Mouse (Mus musculus) small intestine, adult 2 months (tissue): ENCODE results near the gene Ccdc121. TPM values are rescaled to one million over a fixed set of nuclear protein-coding genes. Genes with fewer than 3 reads are reported as not detected.
A peak's percentile ranks its signal among the peaks of the same experiment; 100 is the strongest.
"Not testable (repeated sequence)": the region's sequence is repeated elsewhere in the genome, so short reads cannot be mapped to it uniquely, and the experiment has no call there.

ENCODE experiments used
- H3K27ac ChIP-seq: fragments of 200-500 bp; 2 replicates; pipeline ENCODE4 v1.5.1; 2012; ENCODE audit warnings: low read depth, low read length, control low read depth, inconsistent platforms; ENCODE audit not compliant: insufficient read depth
- H3K27me3 ChIP-seq: fragments of 200-500 bp; 2 replicates; pipeline ENCODE4 v1.6.1; 2012; ENCODE audit warnings: mild to moderate bottlenecking, moderate library complexity, low read length, inconsistent platforms; ENCODE audit not compliant: control insufficient read depth, insufficient read depth
- H3K36me3 ChIP-seq: fragments of 200-500 bp; 2 replicates; pipeline ENCODE4 v1.6.1; 2012; ENCODE audit warnings: mild to moderate bottlenecking, low read length, control low read depth, inconsistent platforms; ENCODE audit not compliant: control insufficient read depth, insufficient read depth
- H3K4me1 ChIP-seq: fragments of 200-500 bp; 2 replicates; pipeline ENCODE4 v1.6.1; 2012; ENCODE audit warnings: low read length, inconsistent platforms, mixed read lengths; ENCODE audit not compliant: control insufficient read depth, insufficient read depth, insufficient read length
- H3K4me3 ChIP-seq: fragments of 200-500 bp; 2 replicates; pipeline ENCODE4 v1.5.1; 2012; ENCODE audit warnings: low read depth, mild to moderate bottlenecking, control low read depth, inconsistent platforms, low read length, moderate library complexity
- CTCF ChIP-seq: fragments of 200-500 bp; IDR thresholded peaks from 2 replicates; pipeline ENCODE4 v1.5.1; 2012; ENCODE audit warnings: low read depth, mild to moderate bottlenecking, control low read depth, inconsistent platforms, low read length, moderate library complexity, mixed read lengths; ENCODE audit not compliant: insufficient replicate concordance, insufficient read length; ENCODE audit errors: extremely low read depth
- POLR2A ChIP-seq: fragments of 200-500 bp; IDR thresholded peaks from 2 replicates; pipeline ENCODE4 v1.6.1; 2012; ENCODE audit warnings: low read depth, mild to moderate bottlenecking, control low read depth, inconsistent platforms, low read length, moderate library complexity
- WGBS: fragments of 180-500 bp; shearing (Covaris S2); methylation state at CpG from one replicate; pipeline ENCODE4 v1.1.7; 2018; 5-methylcytosine and 5-hydroxymethylcytosine counted together
- polyA plus RNA-seq: library from polyadenylated mRNA; depleted of rRNA; stranded (reverse); fragments of >200 nt; gene quantifications from 2 replicates; pipeline ENCODE4 v1.2.3, GENCODE M21; 2012

Ccdc121 gene
- polyA plus RNA-seq, 1 experiment = not detected

DNA sequence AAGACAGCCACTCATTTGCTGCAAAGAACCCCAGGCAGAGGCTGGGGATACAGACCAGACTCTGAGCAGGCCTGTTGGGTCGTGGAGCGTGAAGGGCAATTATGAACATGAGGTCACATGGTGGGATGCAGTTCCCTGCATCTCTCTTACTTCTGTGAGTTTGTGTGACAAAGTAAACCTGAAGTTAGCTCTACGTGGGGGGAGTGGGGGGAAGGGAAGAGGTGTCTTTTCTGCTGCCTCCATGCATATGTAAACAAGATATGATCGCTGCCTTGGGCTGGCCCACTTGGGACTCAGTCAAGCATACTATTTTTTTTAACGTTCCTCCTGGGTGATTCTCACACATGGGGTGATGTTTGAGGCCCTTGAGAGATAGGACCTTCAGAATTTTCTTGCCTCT is 14.7 kb upstream of the Ccdc121 start:
- TF ChIP-seq CTCF (no peak), POLR2A (no peak)
- peaks cover 10% of the 10 kb centered on the region; the same call in 1 of the 2 replicates for H3K4me1 ChIP-seq
- no peak overlapping the region for H3K4me3 ChIP-seq
- H3K27me3 ChIP-seq = no peaks in the 10 kb centered on the region
- H3K27ac ChIP-seq = no peak overlapping the region
- whole genome bisulfite sequencing = 72% methylated on average over 5 of the region's 5 CpGs
- no peaks in the 10 kb centered on the region for H3K36me3 ChIP-seq

DNA sequence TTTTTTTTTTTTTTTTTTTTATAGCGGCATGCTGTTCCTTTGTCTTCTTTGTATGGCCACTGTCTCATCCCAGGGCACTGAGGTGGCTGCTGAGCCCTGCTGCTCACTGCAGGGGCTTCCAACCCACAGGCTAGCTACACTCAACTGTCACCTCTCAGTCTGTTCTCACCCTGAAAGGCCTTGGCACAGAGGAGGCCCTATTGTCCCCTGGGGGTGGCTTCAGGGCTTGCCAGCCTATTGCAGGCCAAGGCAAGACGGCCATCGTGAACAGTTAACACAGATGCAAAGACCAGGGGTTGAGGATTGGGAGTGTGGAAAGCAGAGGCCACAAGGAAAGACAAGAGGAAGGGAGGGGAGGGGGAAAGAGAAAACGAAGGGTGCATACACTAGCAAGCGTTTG is 12.6 kb upstream of the Ccdc121 start:
- WGBS = 82% methylated on average over 5 of the region's 5 CpGs
- Histone ChIP-seq H3K27me3 (no peaks in the 10 kb centered on the region), H3K4me3 (no peak overlapping the region), H3K27ac (no peak overlapping the region), H3K4me1 (peaks cover 3% of the 10 kb centered on the region; the same call in 1 of the 2 replicates), H3K36me3 (no peaks in the 10 kb centered on the region)
- TF ChIP-seq POLR2A (no peak), CTCF (no peak)

- H3K27me3 ChIP-seq = no peaks in the 10 kb centered on the region
- 56% methylated on average over 11 of the region's 11 CpGs for WGBS
- H3K4me3 ChIP-seq = no peak overlapping the region
- no peaks in the 10 kb centered on the region for H3K36me3 ChIP-seq
- TF ChIP-seq POLR2A (no peak), CTCF (no peak)
- no peaks in the 10 kb centered on the region; the same call in 1 of the 2 replicates for H3K4me1 ChIP-seq
- no peak overlapping the region for H3K27ac ChIP-seq
Measured at GRCm38 (mm10) chr1:181521401-181522091, 10.3 kb upstream of the Ccdc121 start.

DNA sequence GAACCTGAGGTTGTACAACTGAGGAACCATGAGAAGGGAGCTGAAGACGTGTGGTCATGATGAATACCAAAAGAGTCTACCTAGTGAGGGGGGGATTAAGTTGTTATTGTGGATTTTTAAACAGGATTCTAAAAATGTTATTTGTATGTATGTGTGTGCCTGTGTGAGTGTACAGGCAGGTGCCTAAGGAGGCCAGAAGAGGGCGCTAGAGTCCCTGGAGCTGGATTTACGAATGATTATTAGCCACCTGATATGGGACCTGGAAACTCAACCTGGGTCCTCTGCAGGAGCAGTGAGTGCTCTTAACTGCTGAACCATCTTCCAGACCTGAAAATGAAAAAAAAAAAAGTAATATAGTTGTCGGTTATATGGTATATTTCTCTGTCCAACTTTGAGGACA is 7.9 kb upstream of the Ccdc121 start:
- Histone ChIP-seq H3K36me3 (no peaks in the 10 kb centered on the region), H3K4me3 (no peak overlapping the region), H3K27ac (no peak overlapping the region), H3K27me3 (no peaks in the 10 kb centered on the region), H3K4me1 (no peaks in the 10 kb centered on the region; the same call in 1 of the 2 replicates)
- WGBS = 80% methylated on average over 4 of the region's 4 CpGs
- TF ChIP-seq CTCF = peak; percentile 69; the same call in 1 of the 2 replicates
- TF ChIP-seq POLR2A = no peak

- 86% methylated on average over 9 of the region's 9 CpGs for WGBS
- H3K27me3 ChIP-seq = no peaks in the 10 kb centered on the region
- TF ChIP-seq POLR2A (no peak), CTCF (no peak)
- no peaks in the 10 kb centered on the region; the same call in 1 of the 2 replicates for H3K4me1 ChIP-seq
- H3K4me3 ChIP-seq = no peak overlapping the region
- no peaks in the 10 kb centered on the region for H3K36me3 ChIP-seq
- no peak overlapping the region for H3K27ac ChIP-seq
Measured at GRCm38 (mm10) chr1:181518046-181518445, 6.8 kb upstream of the Ccdc121 start.

DNA sequence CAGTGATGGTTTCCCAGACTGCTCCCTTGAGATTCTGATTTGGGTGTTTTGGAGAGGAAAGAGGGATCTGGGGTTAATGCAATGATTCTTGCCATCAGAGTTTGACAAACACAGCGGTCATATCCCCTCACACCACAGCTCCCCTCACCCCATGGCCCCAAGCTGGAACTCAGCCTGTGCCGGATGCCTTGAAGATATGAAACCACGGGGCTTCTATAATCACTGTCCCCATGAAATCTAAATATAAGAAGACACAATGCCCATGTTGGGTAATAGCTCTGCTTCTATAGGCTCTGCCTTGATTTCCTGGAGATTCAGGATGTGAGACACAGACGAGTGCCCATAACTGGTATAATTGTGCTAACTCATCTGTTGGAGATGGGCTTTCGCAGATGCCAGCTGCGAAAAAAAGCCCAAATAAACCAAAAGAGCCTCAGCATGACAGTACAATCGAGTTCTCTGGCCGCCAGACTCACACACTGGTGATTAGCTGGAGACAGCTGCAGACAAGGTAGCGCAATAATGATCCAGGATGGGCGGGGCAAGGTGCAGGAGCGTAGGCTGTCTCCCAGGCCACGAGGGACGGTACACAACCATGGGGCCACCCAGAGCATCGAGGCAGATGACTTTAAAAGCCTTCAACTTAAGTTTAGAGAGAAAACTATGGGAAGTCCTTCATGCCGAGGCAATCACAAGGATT is 1.3 kb upstream of the Ccdc121 start:
- Histone ChIP-seq H3K4me1 (peaks cover 1% of the 10 kb centered on the region; the same call in 1 of the 2 replicates), H3K27ac (no peak overlapping the region), H3K36me3 (no peaks in the 10 kb centered on the region), H3K4me3 (no peak overlapping the region), H3K27me3 (no peaks in the 10 kb centered on the region)
- WGBS = 47% methylated on average over 15 of the region's 15 CpGs
- TF ChIP-seq POLR2A (no peak), CTCF (no peak)

DNA sequence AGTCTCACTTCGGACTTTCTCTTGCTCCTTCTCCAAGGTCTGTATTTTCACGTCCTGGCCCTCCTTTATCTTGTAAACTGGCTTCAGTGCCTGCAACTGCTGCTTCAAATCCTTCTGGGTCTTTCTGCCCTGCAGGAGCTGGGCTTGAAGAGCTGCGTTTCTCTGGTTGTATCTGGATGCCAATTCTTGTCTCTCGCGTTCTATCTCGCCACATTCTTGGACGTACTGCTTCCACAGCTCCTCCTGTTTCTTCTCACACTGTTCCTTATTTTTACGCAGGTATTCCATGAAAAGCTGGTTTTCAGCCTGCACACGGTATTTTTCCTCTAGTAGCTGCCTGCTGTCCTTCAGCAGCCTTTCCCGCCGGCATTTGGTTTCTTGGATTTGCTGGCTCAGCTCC is 396 bp downstream of the Ccdc121 start:
- not testable (repeated sequence) for H3K27ac ChIP-seq, H3K4me1 ChIP-seq, H3K36me3 ChIP-seq, H3K27me3 ChIP-seq, H3K4me3 ChIP-seq
- WGBS = 77% methylated on average over 11 of the region's 11 CpGs
